Mouse (Mus musculus) neural tube, embryonic 12.5 days (tissue): ENCODE data around the gene Pgbd1. TPM values are rescaled to one million over a fixed set of nuclear protein-coding genes. Genes with fewer than 3 reads are reported as not detected.

ENCODE experiments used
- ATAC-seq: fragments of 200-750 bp; cut with Nextera tagmentation; 2 replicates; pipeline ENCODE4 v1.8.0; 2017; ENCODE audit warnings: low read depth, mild to moderate bottlenecking, moderate TSS enrichment, moderate library complexity; ENCODE audit not compliant: low FRiP score
- H3K27ac ChIP-seq: fragments of 300-500 bp; sonication (generic); 2 replicates; pipeline ENCODE4 v1.5.1; 2016
- H3K27me3 ChIP-seq: fragments of 300-500 bp; sonication (generic); replicated peaks from 2 replicates; pipeline ENCODE4 v1.6.1; 2016; ENCODE audit warnings: mild to moderate bottlenecking
- H3K36me3 ChIP-seq: fragments of 300-500 bp; sonication (generic); 2 replicates; pipeline ENCODE4 v1.6.1; 2016; ENCODE audit warnings: mild to moderate bottlenecking
- H3K4me1 ChIP-seq: fragments of 300-500 bp; sonication (generic); 2 replicates; pipeline ENCODE4 v1.6.1; 2016
- H3K4me2 ChIP-seq: fragments of 300-500 bp; sonication (generic); replicated peaks from 2 replicates; pipeline ENCODE4 v1.6.1; 2016; ENCODE audit warnings: mild to moderate bottlenecking
- H3K4me3 ChIP-seq: fragments of 300-500 bp; sonication (generic); 2 replicates; pipeline ENCODE4 v1.5.1; 2016
- H3K9ac ChIP-seq: fragments of 300-500 bp; sonication (generic); 2 replicates; pipeline ENCODE4 v1.6.1; 2016; ENCODE audit warnings: mild to moderate bottlenecking
- H3K9me3 ChIP-seq: fragments of 300-500 bp; sonication (generic); 2 replicates; pipeline ENCODE4 v1.6.1; 2016; ENCODE audit warnings: mild to moderate bottlenecking
- WGBS: fragments of 180-500 bp; shearing (Covaris S2); methylation state at CpG from one replicate; pipeline ENCODE4 v1.1.7; 2016; 5-methylcytosine and 5-hydroxymethylcytosine counted together
- microRNA counts: library from miRNA; unstranded; fragments of <30 nt; microRNA quantifications from one replicate; lab custom pipeline; 2017
- microRNA-seq: library from miRNA; unstranded; fragments of <30 nt; microRNA quantifications from one replicate; pipeline ENCODE4, GENCODE M21; 2017
- polyA plus RNA-seq: library from polyadenylated mRNA; unstranded; fragments of >200 nt; fragmentation: Nextera tagmentation; extraction: Ambion mirVana; gene quantifications from 2 replicates; pipeline ENCODE4 v1.2.1, GENCODE M21; 2016

The Pgbd1 gene
- polyA plus RNA-seq, 1 experiment from 2014 or later = 4.5 TPM

DNA sequence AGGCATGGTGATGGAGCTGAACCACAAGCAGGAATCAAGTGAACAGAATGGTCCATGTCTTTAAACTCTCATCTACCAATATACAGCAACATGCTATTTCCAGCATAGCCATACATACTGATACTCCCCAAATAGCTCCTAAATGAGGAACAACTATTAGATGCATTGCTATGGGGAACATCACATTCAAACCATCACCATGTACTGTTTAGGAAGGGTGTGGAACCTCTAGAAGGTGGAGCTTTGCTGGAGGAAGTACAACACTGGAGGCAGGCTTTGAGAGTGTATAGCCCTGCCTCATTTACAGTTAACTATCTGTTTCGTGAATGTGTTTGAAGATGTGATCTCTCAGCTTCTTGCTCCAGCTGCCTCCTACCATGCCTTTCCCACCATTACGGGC is 63.1 kb downstream of the Pgbd1 start:
- H3K9me3 ChIP-seq = no peaks in the 10 kb centered on the region
- H3K27me3 ChIP-seq = no peaks in the 10 kb centered on the region
- H3K4me2 ChIP-seq = no peak overlapping the region
- H3K27ac ChIP-seq = no peak overlapping the region
- ATAC-seq = no peak
- no peak overlapping the region for H3K4me3 ChIP-seq
- H3K4me1 ChIP-seq = no peaks in the 10 kb centered on the region
- no peaks in the 10 kb centered on the region for H3K36me3 ChIP-seq
- 87% methylated on average over 2 of the region's 2 CpGs for WGBS
- H3K9ac ChIP-seq = no peak overlapping the region

DNA sequence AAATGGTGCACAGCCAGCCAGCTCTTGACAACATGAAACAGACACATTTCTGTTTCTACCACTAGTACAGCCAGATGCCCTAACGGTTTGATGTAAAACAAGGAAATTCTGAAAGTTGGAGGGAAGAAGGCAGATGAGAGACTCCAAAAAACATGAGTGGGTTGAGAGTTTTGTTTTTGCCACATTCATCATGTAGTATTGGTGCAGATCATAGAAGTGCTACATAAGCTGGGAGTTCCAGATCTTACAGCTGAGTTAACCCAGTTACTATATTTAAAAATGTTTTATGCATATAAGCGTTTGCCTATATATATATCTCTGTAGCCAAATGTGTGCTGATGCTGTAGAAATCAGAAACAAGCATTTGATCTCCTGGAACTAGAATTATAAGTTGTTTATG is 68.2 kb downstream of the Pgbd1 start:
- Histone ChIP-seq H3K36me3 (peaks cover 28% of the 10 kb centered on the region), H3K4me3 (no peak overlapping the region), H3K9ac (no peak overlapping the region), H3K27ac (no peak overlapping the region), H3K27me3 (no peaks in the 10 kb centered on the region), H3K4me1 (no peaks in the 10 kb centered on the region), H3K4me2 (no peak overlapping the region), H3K9me3 (no peaks in the 10 kb centered on the region)
- ATAC-seq = no peak
- WGBS = 94% methylated on average over 2 of the region's 2 CpGs

MicroRNAs encoded within 50 kb of the gene (microRNA counts, 519-probe panel; counts per million panel counts)
- microRNA mmu-miR-1896 (lab: Ali Mortazavi, UCI) = 3,906 counts per million, percentile 75 among the panel's probes with 10 or more counts

Small RNA genes within 50 kb of the gene (microRNA-seq; reads per million reads assigned to microRNA genes)
- not detected for gene Mir1896
- gene Mir6942 = not detected

Other genes with a start within 250 kb of the Pgbd1 start
- not detected in 2 replicates for gene Gpx5, start 148.3 kb downstream of the Pgbd1 start, polyA plus RNA-seq
- 0.15 TPM in 1 of 2 replicates, not detected in the other for gene Gpx6, start 128.9 kb downstream of the Pgbd1 start, polyA plus RNA-seq
- not detected in 2 replicates for gene Olfr1367, start 94.1 kb downstream of the Pgbd1 start, polyA plus RNA-seq
- 14.9 and 15.8 TPM in 2 replicates for gene Zscan12, start 78.2 kb downstream of the Pgbd1 start, polyA plus RNA-seq
- gene Zkscan3, start 38.3 kb downstream of the Pgbd1 start, polyA plus RNA-seq = 88.2 and 89.0 TPM in 2 replicates
- 22.9 and 26.7 TPM in 2 replicates for gene Zscan26, start 12.7 kb upstream of the Pgbd1 start, polyA plus RNA-seq
- gene Nkapl, start 27.5 kb upstream of the Pgbd1 start, polyA plus RNA-seq = 2.2 and 2.5 TPM in 2 replicates
- 6.0 and 6.2 TPM in 2 replicates for gene Zkscan4, start 37.8 kb upstream of the Pgbd1 start, polyA plus RNA-seq
- not detected in 2 replicates for gene Gm10065, start 38.4 kb upstream of the Pgbd1 start, polyA plus RNA-seq
- gene AK157302, start 54.2 kb upstream of the Pgbd1 start, polyA plus RNA-seq = 0.19 and 0.40 TPM in 2 replicates
- 2.4 and 3.0 TPM in 2 replicates for gene Gm11273, start 60.4 kb upstream of the Pgbd1 start, polyA plus RNA-seq
- 5.9 and 6.8 TPM in 2 replicates for gene Zkscan8, start 90.1 kb upstream of the Pgbd1 start, polyA plus RNA-seq
- gene Olfr1366, start 101.8 kb upstream of the Pgbd1 start, polyA plus RNA-seq = 0.14 TPM in 2 replicates
- gene Olfr1535, start 118.8 kb upstream of the Pgbd1 start, polyA plus RNA-seq = 0.06 TPM in 1 of 2 replicates, not detected in the other
- not detected in 2 replicates for gene Olfr1364, start 140.7 kb upstream of the Pgbd1 start, polyA plus RNA-seq
- gene Olfr1362, start 173.0 kb upstream of the Pgbd1 start, polyA plus RNA-seq = not detected in 2 replicates
- not detected in 2 replicates for gene Olfr11, start 201.5 kb upstream of the Pgbd1 start, polyA plus RNA-seq
- gene Olfr1361, start 222.3 kb upstream of the Pgbd1 start, polyA plus RNA-seq = not detected in 2 replicates
- gene Olfr1360, start 236.3 kb upstream of the Pgbd1 start, polyA plus RNA-seq = not detected in 2 replicates